Mouse (Mus musculus): Measurements from ENCODE around the gene Gm28919. TPM values are rescaled to one million over a fixed set of nuclear protein-coding genes. Genes with fewer than 3 reads are reported as not detected.

Gm28919 gene
- not detected in 2 replicates for polyA plus RNA-seq (2012; rRNA removed)

DNA sequence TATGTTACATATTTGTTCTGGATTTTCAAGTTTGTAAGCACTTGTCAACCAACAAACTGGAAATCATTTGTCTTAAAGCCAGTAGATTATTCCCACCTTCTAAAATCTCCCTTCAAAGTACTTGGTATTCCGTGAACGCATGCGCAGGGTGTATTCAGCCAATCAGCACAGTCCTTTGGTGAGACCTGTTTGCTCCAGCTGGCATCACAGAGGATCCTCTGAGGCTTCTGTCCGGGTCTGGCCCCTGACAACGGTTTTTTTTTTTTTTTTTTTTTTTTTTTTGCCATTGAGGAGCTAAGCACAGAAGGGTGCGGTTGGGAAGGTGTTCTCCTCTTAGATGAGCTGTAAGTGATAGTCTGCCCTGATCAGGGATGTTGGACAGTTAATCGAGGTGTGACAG lies at the start of gene Gm28919:
Gene Gm28919, plus strand, starts transcription at position 301 of the 400 bp plus-strand sequence.

Other genes with a start within 250 kb of the Gm28919 start
- gene Gm21719, start 99.3 kb downstream of the Gm28919 start, polyA plus RNA-seq (2012; rRNA removed), result not detected in 2 replicates